Mouse (Mus musculus) thymus, adult 2 months (tissue): ENCODE data around the gene Usp39.

ENCODE experiments used
- CTCF ChIP-seq: fragments of 200-500 bp; IDR thresholded peaks from 2 replicates; pipeline ENCODE4 v1.5.1; 2012; ENCODE audit warnings: mild to moderate bottlenecking, control low read depth, low read length, moderate library complexity, borderline replicate concordance; ENCODE audit not compliant: control insufficient read depth, poor library complexity, insufficient read depth; ENCODE audit errors: extremely low read depth
- POLR2A ChIP-seq: fragments of 200-500 bp; IDR thresholded peaks from 2 replicates; pipeline ENCODE4 v1.6.1; 2012; ENCODE audit warnings: mild to moderate bottlenecking, low read length, control low read depth, moderate library complexity; ENCODE audit not compliant: control insufficient read depth, poor library complexity, insufficient read depth; ENCODE audit errors: extremely low read depth

GRCm38 (mm10) chr6:72373184-72373583 lies 28.2 kb upstream of the Usp39 start:
- TF ChIP-seq CTCF (no peak), POLR2A (no peak)
